Mouse (Mus musculus) hindlimb bud, embryonic 11.5 days (tissue): Measurements from ENCODE around the gene Sult5a1.
"Not testable (repeated sequence)": the region's sequence is repeated elsewhere in the genome, so short reads cannot be mapped to it uniquely, and the experiment has no call there.

Experiments used
- DNase-seq: peaks from one replicate; pipeline ENCODE4 v3.0.0-alpha.2; 2012; ENCODE audit warnings: low read depth, low spot score; ENCODE audit errors: extremely low spot score

Gene Sult5a1

GRCm38 (mm10) chr8:123157888-123158465 lies at the start of gene Sult5a1:
Gene Sult5a1 (minus strand): TSS chr8:123158315.
- no peak for DNase-seq

DNA sequence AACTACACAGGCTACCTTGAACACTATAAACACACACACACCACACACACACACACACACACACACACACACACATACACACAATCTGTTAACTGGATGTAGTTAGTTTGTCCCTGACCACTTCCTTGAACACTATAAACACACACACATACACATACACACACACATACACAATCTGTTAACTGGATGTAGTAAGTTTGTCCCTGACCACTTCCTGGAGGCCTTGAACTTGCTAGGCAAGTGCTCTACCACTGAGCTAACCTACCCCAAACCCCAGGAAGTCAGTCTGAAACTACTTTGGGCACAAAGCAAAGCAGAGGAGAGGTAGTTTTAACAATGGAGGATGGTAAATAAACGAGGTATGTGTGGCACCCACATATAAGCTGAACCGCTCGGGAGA lies 45.5 kb upstream of the Sult5a1 start:
- no peak for DNase-seq

- DNase-seq, result peak; percentile 88
Measured at GRCm38 (mm10) chr8:123202288-123202687, 44.2 kb upstream of the Sult5a1 start.

- no peak for DNase-seq
Measured at GRCm38 (mm10) chr8:123199864-123200263, 41.7 kb upstream of the Sult5a1 start.

DNA sequence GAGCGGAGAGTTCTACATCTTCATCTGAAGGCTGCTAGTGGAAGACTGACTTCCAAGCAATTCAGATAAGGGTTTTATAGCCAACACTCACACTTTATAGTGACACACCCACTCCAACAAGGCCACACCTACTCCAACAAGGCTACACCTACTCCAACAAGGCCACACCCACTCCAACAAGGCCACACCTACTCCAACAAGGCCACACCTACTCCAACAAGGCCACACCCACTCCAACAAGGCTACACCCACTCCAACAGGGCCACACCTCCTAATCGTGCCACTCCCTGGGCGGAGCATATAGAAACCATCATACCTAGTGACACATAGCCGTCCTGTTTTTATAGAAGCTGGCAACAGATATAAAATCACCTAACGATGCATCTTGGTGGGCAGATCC lies 38.9 kb upstream of the Sult5a1 start:
- not testable (repeated sequence) for DNase-seq

GRCm38 (mm10) chr8:123193771-123194170 lies 35.7 kb upstream of the Sult5a1 start:
- no peak for DNase-seq

DNA sequence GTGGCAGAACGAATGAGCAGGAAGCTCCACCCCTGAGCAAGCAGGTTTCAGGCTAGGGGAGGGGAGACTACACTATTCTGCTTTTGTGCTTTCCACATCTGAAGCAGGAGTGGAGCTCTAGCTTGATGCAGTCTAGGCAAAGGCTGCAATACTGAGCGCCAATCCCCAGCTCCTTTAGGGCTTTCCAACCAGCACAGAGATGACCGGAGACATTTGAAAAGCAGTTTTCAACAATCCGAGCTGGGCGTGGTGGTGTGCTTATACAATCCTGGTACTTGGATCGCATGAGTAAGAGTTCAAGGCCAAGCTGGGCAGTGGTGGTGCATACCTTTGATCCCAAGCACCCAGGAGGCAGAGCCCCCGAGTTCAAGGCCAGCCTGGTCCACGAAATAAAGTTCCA lies 33.8 kb upstream of the Sult5a1 start:
- DNase-seq, result no peak

DNA sequence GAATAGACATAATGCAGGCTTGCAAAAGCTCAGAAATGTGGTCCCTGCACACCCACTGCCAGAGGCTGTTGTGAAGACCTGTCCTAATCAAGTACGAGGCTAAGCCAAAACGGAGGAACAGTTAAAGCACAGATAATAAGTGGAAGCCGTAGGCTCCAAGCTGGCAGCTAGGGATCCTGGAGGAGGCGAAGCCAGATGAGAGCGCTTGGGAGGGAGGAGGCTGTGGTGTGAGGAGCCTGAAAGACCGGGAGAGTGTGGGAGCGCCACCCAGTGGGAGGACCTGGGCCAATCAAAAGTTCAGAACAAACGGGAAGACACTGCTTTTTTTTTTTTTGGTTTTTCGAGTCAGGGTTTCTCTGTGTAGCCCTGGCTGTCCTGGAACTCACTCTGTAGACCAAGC lies 32.6 kb upstream of the Sult5a1 start:
- DNase-seq, result no peak

DNA sequence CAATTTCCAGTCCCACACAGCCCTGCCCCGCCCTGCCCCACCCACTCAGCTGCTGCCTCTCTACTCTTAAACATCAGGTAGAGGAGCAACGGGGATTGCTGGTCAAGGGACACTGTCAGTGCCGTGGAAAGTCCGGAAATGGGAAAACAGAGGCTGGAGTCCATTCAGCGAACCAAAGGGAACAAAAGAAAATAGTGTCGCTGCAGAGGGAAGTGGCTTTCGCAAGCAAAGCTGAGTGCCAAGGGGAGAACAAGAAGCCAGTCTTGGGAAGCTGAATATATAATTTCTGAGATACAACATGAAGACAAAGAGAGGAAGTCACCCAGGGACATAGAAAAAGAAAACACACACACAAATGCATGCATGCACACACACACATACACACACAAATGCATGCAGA lies 30.7 kb upstream of the Sult5a1 start:
- DNase-seq, result no peak

DNA sequence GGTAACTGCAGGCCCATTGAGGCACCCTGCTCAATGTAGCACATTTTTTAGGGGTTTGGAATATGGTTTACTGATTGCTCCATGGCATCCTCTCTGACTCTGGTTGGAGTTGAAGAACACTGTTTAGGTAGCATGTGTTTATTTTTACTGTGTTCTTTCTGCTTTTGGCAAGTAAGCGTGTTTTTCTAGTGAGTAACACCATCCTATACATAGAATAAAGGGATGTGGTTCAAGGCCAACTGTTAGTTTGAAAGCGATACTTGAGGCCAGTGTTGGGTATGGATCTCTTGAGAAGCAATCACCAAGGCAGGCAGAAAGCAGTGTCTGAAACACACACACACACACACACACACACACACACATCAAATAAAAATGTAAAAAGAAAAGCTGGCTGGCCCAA lies 29.9 kb upstream of the Sult5a1 start:
- DNase-seq, result no peak

DNA sequence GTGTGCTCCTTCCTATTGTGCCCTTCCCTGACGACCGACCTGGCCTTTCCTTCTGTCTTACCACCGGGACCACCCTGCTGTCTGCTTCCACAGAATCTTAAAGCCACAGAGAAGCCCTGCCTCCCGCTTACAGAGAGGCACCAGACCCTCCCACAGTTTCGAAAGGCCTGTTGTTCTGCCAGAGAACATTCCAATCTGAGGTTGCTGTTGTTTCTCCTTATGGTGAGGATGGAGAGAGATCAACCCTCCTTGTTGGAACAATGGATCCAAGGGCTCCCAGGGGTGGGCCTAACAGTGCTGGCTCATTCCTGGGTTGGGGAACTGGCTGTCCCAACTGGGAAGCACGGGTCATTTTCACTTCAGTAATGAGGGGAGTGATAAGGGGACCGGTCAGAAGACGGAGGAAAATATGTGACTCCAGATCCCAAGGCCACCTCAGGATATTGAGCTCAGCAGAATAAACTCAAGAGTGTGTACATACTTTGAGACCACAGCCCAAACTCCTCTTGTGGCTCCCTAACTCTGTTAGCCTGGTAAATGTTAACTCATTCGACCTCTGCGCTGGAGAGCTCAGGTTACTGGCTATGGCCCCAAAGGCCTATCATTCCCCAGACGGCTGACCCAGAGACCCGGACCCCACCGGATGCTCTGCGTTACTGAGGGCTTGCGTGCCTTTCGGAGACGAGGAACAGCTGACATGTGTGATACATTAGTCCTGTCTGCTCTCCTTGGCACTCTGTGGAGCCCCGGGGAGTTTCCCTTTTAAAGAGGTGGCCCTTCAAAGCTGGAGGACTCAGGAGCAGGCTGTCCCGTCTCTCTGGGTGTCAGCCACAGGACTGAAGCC lies 27.7 kb upstream of the Sult5a1 start, which contains the start of gene Dpep1:
Gene Dpep1 (plus strand): TSS at position 677 of the 844 bp plus-strand sequence.
- peak; percentile 33 for DNase-seq

GRCm38 (mm10) chr8:123181391-123181790 lies 23.3 kb upstream of the Sult5a1 start:
- no peak for DNase-seq

DNA sequence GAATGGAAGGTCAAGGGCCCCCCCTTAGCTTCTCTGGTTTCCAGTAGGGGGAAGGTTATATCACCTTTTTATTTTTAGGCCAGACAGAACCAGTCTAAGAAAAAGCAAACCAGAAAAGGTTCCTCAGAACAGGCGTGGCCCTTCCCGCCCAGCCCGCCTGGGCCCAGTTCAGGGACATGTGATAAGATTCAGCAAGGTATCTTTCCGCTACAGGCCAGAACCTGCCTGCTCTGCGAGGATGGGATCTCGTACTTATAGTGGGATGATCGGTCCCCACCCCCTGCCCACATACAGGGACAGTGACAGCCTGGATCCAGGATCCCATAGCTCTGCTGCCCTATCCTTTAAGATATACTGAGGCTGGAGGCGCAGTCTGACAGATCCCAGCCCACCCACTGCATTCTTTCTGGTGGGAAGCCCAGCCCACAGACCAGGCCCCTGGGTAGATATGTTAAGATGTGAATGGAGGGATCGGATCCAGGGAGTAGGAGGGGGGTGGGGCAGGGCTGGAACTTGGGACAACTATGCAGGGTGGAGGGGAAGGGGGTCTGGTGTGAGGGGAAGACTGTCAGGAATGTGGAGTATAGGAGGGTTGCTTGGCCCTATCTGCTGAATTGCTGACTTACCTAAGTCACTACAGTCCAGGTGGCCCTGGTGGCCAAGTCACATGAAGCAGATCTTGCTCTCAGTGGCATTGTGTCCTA lies 1.9 kb downstream of the Sult5a1 start:
- no peak for DNase-seq

GRCm38 (mm10) chr8:123155177-123155576 lies 2.9 kb downstream of the Sult5a1 start:
- no peak for DNase-seq

GRCm38 (mm10) chr8:123150737-123151171 lies 7.4 kb downstream of the Sult5a1 start:
- DNase-seq, result no peak

- DNase-seq, result no peak
Measured at GRCm38 (mm10) chr8:123146390-123146789, 11.7 kb downstream of the Sult5a1 start.

DNA sequence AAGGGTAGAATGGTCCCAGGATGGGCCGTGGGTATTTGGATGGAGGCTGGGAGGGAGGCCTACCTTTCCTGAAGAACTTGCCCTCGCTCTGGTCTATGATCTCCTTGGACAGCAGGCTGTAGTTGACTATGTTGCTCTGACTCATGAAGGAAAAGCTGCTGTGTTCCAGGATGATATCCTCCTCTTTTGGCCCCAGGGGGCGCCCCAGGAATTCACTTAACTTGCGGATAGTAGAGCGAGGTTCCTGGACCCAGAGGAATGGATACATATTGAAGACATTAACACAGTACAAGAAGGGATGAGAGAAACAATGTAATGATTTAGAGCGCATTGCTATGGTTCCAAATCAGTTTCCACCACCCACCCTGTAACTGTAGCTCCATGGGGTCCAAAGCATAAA lies 12.8 kb downstream of the Sult5a1 start:
- no peak for DNase-seq

- DNase-seq, result no peak
Measured at GRCm38 (mm10) chr8:123141741-123142462, 16.2 kb downstream of the Sult5a1 start.

DNA sequence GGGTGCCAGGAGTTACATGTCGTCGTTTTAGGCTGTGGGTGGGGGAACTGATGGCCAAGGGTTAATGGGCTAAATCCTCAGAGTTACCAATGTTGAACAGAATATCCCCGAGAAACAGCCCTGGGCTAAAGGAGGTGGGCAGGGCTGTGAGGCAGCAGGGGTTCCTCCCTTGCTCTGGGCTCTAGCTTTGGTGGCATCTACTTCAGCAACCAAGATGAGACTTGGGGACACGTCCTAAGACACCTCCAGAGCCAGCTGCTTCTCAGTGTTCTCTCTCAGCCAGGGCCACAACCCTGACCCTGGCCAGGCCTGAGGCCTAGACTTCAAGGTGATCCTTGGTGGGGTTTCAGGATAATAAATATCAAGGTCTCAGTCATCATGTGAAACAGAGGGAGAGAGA lies 19.4 kb downstream of the Sult5a1 start:
- DNase-seq, result no peak

DNA sequence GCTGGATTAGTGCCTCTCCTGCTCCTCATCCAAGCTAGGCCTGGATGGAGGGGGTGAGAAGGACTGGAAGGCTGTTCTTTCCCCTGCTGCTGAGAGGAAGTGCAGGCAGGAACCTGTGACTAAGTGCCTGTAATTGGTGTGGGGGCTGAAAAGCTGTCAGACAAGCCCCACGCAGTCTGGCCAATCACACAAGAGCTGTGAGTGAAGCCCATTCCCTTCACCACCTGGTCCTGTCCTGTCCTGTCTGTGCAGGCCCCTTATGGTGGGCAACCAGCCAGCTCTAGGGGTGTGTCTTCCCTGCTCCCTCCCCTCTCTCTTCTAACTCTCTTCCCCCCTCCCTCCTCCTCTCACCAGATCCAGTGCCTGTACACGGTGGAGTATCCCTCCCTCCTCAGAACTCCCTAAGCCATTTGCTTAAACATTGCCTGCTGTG lies 20.5 kb downstream of the Sult5a1 start:
- DNase-seq, result no peak

DNA sequence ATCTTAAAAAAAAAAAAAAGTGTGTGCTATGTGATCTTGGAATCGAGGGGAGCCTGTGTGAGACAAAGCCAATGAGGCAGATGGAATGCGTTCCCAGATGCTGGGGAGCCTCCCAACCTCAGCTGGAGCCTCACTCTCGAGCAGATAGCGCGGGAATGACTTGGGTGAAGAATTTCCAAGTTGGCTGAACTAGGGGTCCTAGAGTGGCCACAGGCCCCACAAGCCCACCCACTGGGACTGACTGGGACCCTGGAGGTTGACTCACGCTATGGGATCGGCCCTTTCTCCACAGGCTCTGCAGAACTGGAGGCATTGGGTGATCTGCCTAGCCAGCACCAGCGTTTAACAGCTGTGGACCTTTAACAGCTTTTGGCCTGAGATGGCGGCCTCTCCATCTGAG lies 21.8 kb downstream of the Sult5a1 start:
- DNase-seq, result no peak
